Mouse (Mus musculus) embryonic facial prominence, embryonic 12.5 days (tissue): ENCODE measurements around the gene Cdh26. TPM values are rescaled to one million over a fixed set of nuclear protein-coding genes. Genes with fewer than 3 reads are reported as not detected.

Experiments used
- ATAC-seq: fragments of 200-750 bp; cut with Nextera tagmentation; 2 replicates; pipeline ENCODE4 v1.8.0; 2017; ENCODE audit not compliant: insufficient number of reproducible peaks, insufficient read depth, low FRiP score, low TSS enrichment
- H3K27ac ChIP-seq: fragments of 300-500 bp; sonication (generic); 2 replicates; pipeline ENCODE4 v1.5.1; 2016; ENCODE audit warnings: mild to moderate bottlenecking
- H3K27me3 ChIP-seq: fragments of 300-500 bp; sonication (generic); 2 replicates; pipeline ENCODE4 v1.6.1; 2016; ENCODE audit warnings: mild to moderate bottlenecking, moderate library complexity
- H3K36me3 ChIP-seq: fragments of 300-500 bp; sonication (generic); 2 replicates; pipeline ENCODE4 v1.6.1; 2016; ENCODE audit warnings: mild to moderate bottlenecking
- H3K4me1 ChIP-seq: fragments of 300-500 bp; sonication (generic); 2 replicates; pipeline ENCODE4 v1.6.1; 2016
- H3K4me2 ChIP-seq: fragments of 300-500 bp; sonication (generic); replicated peaks from 2 replicates; pipeline ENCODE4 v1.6.1; 2016; ENCODE audit warnings: mild to moderate bottlenecking, moderate library complexity
- H3K4me3 ChIP-seq: fragments of 300-500 bp; sonication (generic); 2 replicates; pipeline ENCODE4 v1.5.1; 2016; ENCODE audit warnings: mild to moderate bottlenecking
- H3K9ac ChIP-seq: fragments of 300-500 bp; sonication (generic); 2 replicates; pipeline ENCODE4 v1.6.1; 2016; ENCODE audit warnings: mild to moderate bottlenecking, moderate library complexity
- H3K9me3 ChIP-seq: fragments of 300-500 bp; sonication (generic); 2 replicates; pipeline ENCODE4 v1.6.1; 2016; ENCODE audit warnings: mild to moderate bottlenecking, moderate library complexity
- WGBS: fragments of 180-500 bp; shearing (Covaris S2); methylation state at CpG from one replicate; pipeline ENCODE4 v1.1.7; 2016; 5-methylcytosine and 5-hydroxymethylcytosine counted together
- polyA plus RNA-seq: library from polyadenylated mRNA; unstranded; fragments of >200 nt; fragmentation: Nextera tagmentation; extraction: Ambion mirVana; gene quantifications from 2 replicates; pipeline ENCODE4 v1.2.1, GENCODE M21; 2016

Gene Cdh26
- polyA plus RNA-seq, 1 experiment from 2014 or later = 0.58 TPM

DNA sequence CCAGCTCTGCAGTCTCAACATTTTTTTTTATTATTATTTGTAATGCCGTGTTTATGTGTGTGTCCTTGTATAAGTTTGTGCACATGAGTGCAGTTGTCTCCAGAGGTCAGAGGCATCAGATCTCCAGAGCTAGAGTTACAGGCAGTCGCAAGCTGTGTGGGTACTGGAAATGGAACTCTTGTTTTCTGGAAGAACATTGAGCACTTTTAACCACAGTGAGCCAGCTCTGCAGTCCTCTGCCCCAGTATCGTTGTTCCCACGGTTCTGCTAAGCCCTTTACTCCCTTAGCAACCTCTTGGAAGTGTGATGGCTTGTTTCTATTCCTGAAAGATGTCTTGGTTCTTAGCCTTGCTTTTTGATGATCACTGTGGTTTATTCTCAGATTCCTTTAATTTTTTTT, 19.1 kb downstream of the Cdh26 start:
- Histone ChIP-seq H3K27ac (no peak overlapping the region), H3K27me3 (no peaks in the 10 kb centered on the region), H3K4me1 (no peaks in the 10 kb centered on the region; the same call in 1 of the 2 replicates), H3K9ac (no peak overlapping the region), H3K36me3 (no peaks in the 10 kb centered on the region), H3K4me3 (no peak overlapping the region), H3K4me2 (no peak overlapping the region), H3K9me3 (no peaks in the 10 kb centered on the region)
- ATAC-seq = no peak
- 77% methylated on average over 4 of the region's 4 CpGs for WGBS

DNA sequence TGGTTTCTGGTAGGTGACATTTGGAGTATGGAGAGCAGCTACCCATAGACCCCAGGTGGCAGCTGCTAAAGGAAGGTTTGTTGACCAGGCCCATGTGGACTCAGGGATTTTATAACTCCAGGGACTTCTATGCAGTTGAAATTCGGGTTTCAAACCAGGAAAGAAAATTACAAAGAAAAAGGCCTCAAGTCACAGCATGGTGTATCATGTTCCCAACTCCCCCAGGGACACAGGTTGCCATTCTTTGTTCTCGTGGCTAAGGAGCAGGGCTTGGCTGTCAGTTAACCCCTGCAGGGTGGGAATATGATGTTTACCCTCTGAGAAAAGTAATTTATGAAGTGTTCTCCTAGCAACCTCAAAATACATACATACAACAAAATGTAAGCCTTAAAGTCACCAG, 19.9 kb downstream of the Cdh26 start:
- Histone ChIP-seq H3K9me3 (no peaks in the 10 kb centered on the region), H3K9ac (no peak overlapping the region), H3K36me3 (no peaks in the 10 kb centered on the region), H3K4me2 (no peak overlapping the region), H3K4me3 (no peak overlapping the region), H3K27ac (no peak overlapping the region), H3K4me1 (peaks cover 6% of the 10 kb centered on the region; the same call in 1 of the 2 replicates), H3K27me3 (no peaks in the 10 kb centered on the region)
- no peak for ATAC-seq
- 5% methylated on average over 2 of the region's 2 CpGs for WGBS

DNA sequence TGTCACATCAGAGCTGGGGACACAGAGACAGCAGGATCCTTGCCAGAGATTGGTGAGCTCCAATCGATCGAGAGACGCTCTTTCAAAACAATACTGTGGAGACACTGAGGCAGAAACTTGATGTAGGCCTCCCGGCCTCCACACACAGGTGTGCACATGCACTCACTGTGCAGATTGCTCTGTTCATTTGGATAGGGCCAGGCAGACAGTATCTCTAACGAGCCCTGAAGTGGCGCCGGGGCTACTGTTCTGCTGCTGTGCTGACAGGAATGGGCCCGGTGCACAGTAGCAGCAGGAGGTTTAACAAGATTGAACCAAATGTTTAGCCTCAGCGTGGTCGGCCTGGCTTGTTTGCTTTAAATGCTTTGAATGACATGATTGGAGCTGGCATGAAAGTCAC, 20.6 kb downstream of the Cdh26 start:
- Histone ChIP-seq H3K4me2 (no peak overlapping the region), H3K27ac (no peak overlapping the region), H3K4me3 (no peak overlapping the region), H3K36me3 (no peaks in the 10 kb centered on the region), H3K9ac (no peak overlapping the region), H3K9me3 (no peaks in the 10 kb centered on the region), H3K27me3 (no peaks in the 10 kb centered on the region), H3K4me1 (peaks cover 10% of the 10 kb centered on the region; the same call in 1 of the 2 replicates)
- 63% methylated on average over 10 of the region's 10 CpGs for WGBS
- no peak for ATAC-seq

DNA sequence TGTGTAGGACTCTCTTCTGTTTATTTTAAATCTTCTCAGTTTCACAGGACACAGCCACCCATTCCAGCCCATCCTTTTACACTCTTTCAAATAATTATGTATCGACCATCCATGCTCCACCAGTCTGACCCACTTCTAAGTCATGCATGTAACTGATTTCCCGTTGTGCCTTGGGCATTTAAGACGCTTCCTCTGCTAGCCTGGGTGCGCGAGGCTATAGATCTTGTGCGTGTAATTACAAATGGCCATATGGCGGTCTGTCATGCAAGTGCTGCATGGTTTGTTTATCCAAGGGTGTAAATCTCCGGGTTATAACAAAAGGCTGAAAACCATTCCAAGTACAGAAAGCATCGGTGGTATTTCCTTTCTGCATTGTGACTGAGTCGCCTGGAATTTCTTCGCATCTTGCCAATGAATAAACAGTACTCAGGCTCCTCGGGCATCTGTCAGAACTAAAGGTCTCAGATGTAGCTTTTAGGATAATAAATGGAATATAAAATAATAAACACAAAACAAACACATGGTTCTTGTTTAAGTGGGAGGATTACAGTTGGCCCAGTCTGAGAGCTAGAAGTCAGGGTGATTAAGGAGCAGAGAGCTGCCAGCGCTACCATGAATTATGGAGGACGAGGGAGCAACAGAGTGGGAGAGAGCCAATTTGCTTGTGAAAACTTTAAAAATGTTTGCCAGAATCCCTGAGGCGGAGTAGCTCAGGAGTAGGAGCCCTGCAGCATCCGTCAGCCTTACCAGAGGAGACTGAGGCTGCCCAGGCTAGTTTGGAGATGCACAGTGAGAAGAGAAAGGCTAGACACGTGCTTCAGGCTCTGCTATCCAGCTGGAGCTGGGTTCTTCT, 24.6 kb downstream of the Cdh26 start:
- WGBS = 30% methylated on average over 17 of the region's 17 CpGs
- peaks cover 10% of the 10 kb centered on the region; the same call in 1 of the 2 replicates for H3K4me1 ChIP-seq
- no peaks in the 10 kb centered on the region for H3K36me3 ChIP-seq
- no peak overlapping the region for H3K4me3 ChIP-seq
- ATAC-seq = peak; percentile 38
- H3K9me3 ChIP-seq = no peaks in the 10 kb centered on the region
- no peak overlapping the region for H3K9ac ChIP-seq
- peak overlapping the region; percentile 69 for H3K27ac ChIP-seq
- H3K27me3 ChIP-seq = no peaks in the 10 kb centered on the region
- peak overlapping the region; percentile 21; the same call in 1 of the 2 replicates for H3K4me2 ChIP-seq

DNA sequence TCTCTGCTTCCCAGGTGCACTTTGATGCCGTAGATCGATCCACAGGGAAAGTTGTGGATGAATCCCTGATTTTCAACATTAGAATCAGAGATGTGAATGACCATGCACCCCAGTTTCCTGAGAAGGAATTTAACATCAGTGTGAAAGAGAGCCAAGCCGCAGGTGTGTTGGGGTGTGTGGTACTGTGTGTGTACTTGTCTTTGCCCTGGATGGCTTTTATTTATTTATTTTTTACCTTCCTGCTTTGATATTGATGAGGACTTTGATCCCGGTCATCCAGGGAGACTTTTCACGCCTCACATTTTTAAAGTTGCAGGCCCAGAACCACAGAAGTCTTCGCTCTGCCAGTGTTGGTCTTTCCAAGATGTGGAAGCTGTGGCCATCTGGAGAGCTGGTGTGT, 27.1 kb downstream of the Cdh26 start:
- Histone ChIP-seq H3K4me1 (peaks cover 10% of the 10 kb centered on the region; the same call in 1 of the 2 replicates), H3K4me3 (no peak overlapping the region), H3K27ac (no peak overlapping the region), H3K36me3 (no peaks in the 10 kb centered on the region), H3K27me3 (no peaks in the 10 kb centered on the region), H3K4me2 (no peak overlapping the region), H3K9ac (no peak overlapping the region), H3K9me3 (no peaks in the 10 kb centered on the region)
- no peak for ATAC-seq
- WGBS = 89% methylated on average over 6 of the region's 6 CpGs

DNA sequence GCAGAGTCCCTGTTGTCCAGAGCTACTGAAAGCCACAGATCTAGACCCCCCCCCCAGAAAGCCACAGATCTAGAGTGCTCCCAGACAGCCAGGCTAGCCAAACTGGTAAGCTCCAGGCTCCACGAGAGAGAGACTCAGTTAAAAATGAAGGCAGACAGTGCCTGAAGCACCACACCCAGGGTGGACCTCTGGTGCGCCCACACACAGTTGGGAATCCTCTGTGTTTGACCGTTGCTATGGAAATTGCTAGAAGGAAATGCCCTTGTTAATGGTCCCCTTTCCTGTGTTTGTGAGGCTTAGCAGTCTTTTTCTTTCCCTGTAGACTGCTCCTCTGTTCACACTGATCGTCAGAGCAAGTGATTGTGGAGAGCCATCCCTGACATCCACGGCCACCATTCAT, 30.0 kb downstream of the Cdh26 start:
- no peaks in the 10 kb centered on the region for H3K9me3 ChIP-seq
- no peaks in the 10 kb centered on the region for H3K27me3 ChIP-seq
- H3K9ac ChIP-seq = no peak overlapping the region
- no peak overlapping the region for H3K4me2 ChIP-seq
- no peaks in the 10 kb centered on the region for H3K36me3 ChIP-seq
- peaks cover 3% of the 10 kb centered on the region; the same call in 1 of the 2 replicates for H3K4me1 ChIP-seq
- ATAC-seq = no peak
- WGBS = 70% methylated on average over 5 of the region's 5 CpGs
- no peak overlapping the region for H3K4me3 ChIP-seq
- no peak overlapping the region for H3K27ac ChIP-seq

DNA sequence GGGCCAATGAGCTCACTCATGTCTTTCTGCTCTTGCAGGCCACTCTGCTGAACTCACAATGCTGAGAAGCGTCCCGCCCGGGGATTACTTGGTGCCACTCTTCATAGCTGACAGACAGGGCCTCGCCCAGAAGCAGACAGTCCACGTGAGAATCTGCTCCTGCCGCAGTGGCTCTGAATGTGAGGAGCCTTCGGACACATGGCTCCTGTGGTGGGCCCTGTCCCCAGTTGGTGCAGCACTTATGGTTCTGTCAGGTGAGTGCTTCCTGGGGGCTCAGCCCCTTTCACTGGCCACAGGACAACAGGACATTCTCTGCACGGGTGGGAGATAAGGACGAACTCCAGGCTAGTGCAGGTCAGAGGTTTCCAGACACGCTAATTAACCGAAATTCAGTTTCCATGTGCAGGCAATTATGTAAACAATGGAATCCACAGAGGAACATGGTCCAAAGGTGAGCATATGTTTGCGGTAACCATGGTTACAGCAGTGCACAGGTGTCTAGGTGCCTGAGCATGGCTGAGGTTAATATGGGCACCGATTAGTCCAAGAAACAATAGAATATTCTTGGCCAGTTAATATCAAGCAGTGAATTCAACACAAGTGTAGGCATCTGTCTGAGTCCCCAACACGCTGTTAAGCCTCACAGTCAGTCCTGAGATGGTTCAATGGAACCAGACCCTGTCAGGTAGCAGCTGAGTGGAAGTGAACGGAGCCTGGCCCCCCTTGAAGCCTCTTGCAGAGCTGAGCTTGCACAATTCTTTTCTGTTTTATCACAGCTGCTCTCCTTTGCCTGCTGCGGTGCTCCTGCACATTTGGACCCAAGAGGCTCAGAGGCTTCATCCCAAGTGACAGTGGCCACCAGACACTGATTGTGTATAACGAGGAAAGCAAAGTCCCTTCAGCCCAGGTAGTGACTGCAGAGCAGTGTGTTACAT, 41.5 kb downstream of the Cdh26 start:
- Histone ChIP-seq H3K36me3 (no peaks in the 10 kb centered on the region), H3K27me3 (no peaks in the 10 kb centered on the region), H3K4me3 (no peak overlapping the region), H3K9ac (no peak overlapping the region), H3K4me1 (peaks cover 7% of the 10 kb centered on the region; the same call in 1 of the 2 replicates), H3K4me2 (no peak overlapping the region), H3K9me3 (no peaks in the 10 kb centered on the region), H3K27ac (no peak overlapping the region)
- no peak for ATAC-seq
- 62% methylated on average over 17 of the region's 17 CpGs for WGBS

DNA sequence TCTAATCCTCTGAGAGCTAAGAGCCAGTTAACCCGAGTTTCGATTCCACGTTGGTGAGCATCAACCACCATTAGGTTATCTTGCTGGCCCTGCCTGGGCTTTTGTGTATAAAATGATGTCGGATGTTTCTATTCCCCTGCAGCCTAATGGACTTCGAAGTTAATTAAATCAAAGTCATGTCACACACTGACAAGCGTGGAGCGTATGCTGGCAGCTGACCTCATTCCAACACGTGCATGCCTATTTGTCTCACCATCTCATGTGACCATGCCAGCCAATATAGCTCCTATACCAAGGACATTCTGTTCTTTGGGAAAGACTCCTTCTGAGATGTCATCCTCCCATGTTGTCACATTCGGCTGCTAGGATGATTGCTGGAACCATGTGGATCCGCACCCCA, 43.6 kb downstream of the Cdh26 start:
- Histone ChIP-seq H3K9ac (no peak overlapping the region), H3K27ac (no peak overlapping the region), H3K27me3 (no peaks in the 10 kb centered on the region), H3K9me3 (no peaks in the 10 kb centered on the region), H3K36me3 (no peaks in the 10 kb centered on the region), H3K4me2 (no peak overlapping the region), H3K4me1 (peaks cover 7% of the 10 kb centered on the region; the same call in 1 of the 2 replicates), H3K4me3 (no peak overlapping the region)
- ATAC-seq = no peak
- 77% methylated on average over 10 of the region's 10 CpGs for WGBS

DNA sequence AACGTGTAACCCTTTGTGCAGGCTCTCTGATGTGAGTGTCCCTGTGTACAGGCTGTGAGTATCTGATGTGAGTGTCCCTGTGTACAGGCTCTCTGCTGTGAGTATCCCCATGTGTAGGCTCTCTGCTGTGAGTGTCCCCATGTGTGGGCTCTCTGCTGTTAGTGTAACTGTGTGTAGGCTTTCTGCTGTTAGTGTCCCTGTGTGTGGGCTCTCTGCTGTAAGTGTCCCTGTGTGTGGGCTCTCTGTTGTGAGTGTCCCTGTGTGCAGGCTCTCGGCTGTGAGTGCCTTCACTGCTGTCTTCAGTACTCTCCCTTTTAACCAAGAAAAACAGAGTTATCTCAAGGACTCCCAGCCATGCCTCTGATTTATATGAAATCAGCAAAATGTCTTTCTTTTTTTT, 46.9 kb downstream of the Cdh26 start:
- H3K4me2 ChIP-seq = no peak overlapping the region
- ATAC-seq = no peak
- no peak overlapping the region for H3K4me3 ChIP-seq
- no peaks in the 10 kb centered on the region for H3K4me1 ChIP-seq
- no peaks in the 10 kb centered on the region for H3K27me3 ChIP-seq
- WGBS = 69% methylated on average over 2 of the region's 2 CpGs
- H3K9ac ChIP-seq = no peak overlapping the region
- H3K9me3 ChIP-seq = no peaks in the 10 kb centered on the region
- no peaks in the 10 kb centered on the region for H3K36me3 ChIP-seq
- no peak overlapping the region for H3K27ac ChIP-seq

DNA sequence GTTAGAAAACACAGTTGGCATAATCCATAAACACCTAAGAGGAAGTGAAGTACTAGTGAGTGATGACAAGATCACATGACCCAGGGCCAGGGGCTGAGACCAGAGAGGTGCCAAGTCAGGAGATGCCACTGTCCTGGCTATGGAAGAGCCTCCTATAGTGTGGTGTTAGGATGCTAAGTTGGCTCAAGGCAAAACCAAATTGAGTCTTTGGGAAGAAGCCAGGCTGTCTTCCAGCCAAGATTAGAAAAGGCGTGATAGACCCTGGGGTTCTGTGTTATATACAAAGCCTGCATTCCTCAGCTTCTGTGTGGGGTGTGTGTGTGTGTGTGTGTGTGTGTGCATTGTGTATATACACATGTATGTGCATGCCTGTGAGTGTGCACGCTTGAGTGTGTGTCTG, 48.7 kb downstream of the Cdh26 start:
- WGBS = 88% methylated on average over 2 of the region's 2 CpGs
- H3K4me3 ChIP-seq = no peak overlapping the region
- no peak overlapping the region for H3K27ac ChIP-seq
- H3K36me3 ChIP-seq = no peaks in the 10 kb centered on the region
- H3K4me1 ChIP-seq = peaks cover 7% of the 10 kb centered on the region; the same call in 1 of the 2 replicates
- no peak overlapping the region for H3K4me2 ChIP-seq
- H3K27me3 ChIP-seq = no peaks in the 10 kb centered on the region
- H3K9me3 ChIP-seq = no peaks in the 10 kb centered on the region
- ATAC-seq = no peak
- no peak overlapping the region for H3K9ac ChIP-seq

DNA sequence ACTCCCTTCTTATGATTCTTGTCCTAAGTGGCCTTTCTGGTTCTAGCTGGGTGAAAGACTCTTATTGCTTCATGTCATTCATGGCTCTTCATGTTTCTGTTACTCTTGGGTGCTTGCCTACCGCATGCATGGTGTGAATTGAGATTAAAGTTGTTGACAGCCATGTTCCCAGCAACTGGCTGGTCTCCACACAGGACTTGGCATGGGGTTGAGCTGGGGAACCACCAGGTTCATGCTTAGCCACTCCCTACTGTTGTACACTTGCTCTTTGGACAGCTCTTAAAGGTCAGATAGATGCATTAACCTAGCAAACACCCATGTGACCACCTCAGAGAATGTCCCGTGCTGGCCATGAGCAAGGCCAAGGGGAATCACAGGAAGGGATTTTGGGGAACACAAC, 50.6 kb downstream of the Cdh26 start:
- H3K4me2 ChIP-seq = no peak overlapping the region
- no peak for ATAC-seq
- peaks cover 7% of the 10 kb centered on the region; the same call in 1 of the 2 replicates for H3K4me1 ChIP-seq
- H3K9ac ChIP-seq = no peak overlapping the region
- H3K27ac ChIP-seq = no peak overlapping the region
- H3K27me3 ChIP-seq = no peaks in the 10 kb centered on the region
- no peaks in the 10 kb centered on the region for H3K9me3 ChIP-seq
- H3K4me3 ChIP-seq = no peak overlapping the region
- no peaks in the 10 kb centered on the region for H3K36me3 ChIP-seq
- 90% methylated on average over 2 of the region's 2 CpGs for WGBS
